Mouse (Mus musculus) c-Kit-positive CD71-positive TER-119-negative erythroid progenitor cells, embryonic 14.5 days (primary cell): ENCODE data around the gene Sulf2.

ENCODE experiments used
- DNase-seq: peaks from one replicate; pipeline ENCODE4 v3.0.0-alpha.2; 2013; ENCODE audit warnings: low read depth

Gene Sulf2

GRCm38 (mm10) chr2:166175145-166175544 is 19.7 kb upstream of the Sulf2 start:
- DNase-seq, result no peak

DNA sequence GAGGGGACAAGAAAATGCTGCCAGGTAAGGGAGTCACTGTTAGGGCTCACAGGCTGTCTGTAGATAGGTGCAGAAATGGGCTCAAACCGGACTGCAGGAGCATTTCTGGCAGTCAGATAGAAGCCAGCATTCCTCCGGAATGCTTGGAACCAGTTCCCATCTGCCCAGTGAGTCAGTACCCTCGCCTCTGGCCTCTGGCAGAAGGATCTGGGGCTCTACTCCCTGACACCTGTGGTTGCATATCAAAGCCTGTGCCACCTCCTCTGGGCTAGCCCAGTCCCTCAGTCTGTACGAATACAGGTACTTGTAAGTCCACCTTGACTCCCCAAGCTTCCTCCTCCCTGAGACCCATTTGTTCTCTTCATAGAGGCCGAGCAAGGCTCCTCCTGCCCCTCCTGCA is 17.7 kb upstream of the Sulf2 start:
- DNase-seq, result no peak

DNA sequence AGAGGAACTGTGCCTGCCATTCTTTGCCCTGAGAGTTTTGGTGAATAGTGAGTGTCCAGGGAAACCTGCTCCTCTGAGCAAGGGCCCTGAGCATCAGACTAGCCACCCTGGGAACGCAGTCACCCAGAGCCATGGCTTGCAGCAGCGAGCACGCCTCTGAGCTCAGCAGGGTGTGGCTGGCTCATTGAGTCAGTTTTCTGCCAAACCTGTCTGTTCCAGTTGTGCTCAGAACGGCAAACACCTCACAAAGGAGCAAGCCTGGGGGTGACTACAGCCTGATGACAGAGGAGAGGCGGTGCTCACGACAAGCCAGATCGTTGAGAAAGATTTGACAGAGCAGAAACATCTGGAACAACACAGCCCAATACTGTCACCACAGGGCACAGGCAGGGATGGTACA is 14.7 kb upstream of the Sulf2 start:
- no peak for DNase-seq

DNA sequence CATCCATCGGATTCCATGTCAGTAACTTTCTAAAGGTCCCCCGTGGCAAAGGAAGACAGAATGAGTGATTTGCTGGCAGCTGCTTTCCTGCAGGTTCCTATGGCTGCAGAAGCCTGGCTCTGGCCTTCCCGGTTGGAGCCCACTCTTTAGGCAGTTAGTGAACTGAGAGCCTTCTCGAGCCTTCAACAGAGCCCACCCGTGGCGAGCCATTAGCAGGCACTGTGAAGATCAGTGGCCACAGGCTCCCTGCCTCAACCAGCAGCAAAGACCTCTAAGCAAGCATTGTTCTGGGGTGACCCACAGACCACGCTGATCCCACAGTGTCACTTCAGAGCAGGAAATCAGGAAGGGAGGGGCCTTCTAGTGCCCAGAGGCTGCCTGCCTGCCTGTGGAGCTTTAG is 13.4 kb upstream of the Sulf2 start:
- DNase-seq, result no peak

- DNase-seq, result no peak
These were observed 11.9 kb upstream of the Sulf2 start for GRCm38 (mm10) chr2:166167387-166167786.

- DNase-seq, result no peak
These were observed 9.9 kb upstream of the Sulf2 start for GRCm38 (mm10) chr2:166165396-166165795.

DNA sequence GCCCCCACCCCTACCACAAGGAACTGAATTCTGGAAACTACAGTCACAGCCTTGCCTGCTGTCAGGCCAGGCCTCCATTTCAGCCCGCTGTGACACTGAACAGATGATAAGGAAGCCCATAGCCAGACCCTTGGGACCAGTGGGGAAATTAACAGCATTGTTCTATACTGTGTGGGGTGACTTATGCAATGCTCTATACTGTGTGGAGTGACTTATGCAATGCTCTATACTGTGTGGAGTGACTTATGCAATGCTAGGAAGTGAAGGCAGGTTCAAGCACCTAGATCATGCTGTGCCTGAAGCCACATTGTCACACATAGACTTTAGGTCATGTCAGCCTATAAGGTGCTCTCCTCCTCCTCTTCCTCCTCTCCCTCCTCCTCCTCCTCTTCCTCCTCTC is 9.1 kb upstream of the Sulf2 start:
- DNase-seq, result no peak

GRCm38 (mm10) chr2:166163917-166164316 is 8.5 kb upstream of the Sulf2 start:
- no peak for DNase-seq

DNA sequence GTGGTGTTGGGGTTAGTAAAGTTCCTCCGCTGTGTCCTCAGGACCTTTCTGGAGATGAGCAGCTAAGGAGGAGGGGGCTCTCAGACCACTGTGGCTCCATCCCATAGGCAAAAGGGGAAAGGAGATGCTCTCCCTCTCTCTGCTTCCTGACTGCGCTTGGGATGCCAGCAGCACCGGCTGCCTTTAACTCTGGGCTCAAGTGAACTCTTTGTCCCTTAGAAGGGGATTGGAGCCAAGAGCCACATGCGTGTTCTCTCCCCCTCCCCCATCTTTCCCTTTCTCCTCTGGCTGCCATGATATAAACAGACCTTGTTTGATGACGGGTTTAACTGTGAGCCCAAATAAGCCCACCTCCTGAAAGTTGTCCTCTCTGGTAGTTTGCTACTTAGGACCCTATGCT is 7.8 kb upstream of the Sulf2 start:
- DNase-seq, result no peak

- no peak for DNase-seq
These were observed 6.7 kb upstream of the Sulf2 start for GRCm38 (mm10) chr2:166162160-166162559.

- no peak for DNase-seq
These were observed 3.8 kb upstream of the Sulf2 start for GRCm38 (mm10) chr2:166159276-166159675.

GRCm38 (mm10) chr2:166157767-166158561 is 2.5 kb upstream of the Sulf2 start:
- DNase-seq, result no peak

DNA sequence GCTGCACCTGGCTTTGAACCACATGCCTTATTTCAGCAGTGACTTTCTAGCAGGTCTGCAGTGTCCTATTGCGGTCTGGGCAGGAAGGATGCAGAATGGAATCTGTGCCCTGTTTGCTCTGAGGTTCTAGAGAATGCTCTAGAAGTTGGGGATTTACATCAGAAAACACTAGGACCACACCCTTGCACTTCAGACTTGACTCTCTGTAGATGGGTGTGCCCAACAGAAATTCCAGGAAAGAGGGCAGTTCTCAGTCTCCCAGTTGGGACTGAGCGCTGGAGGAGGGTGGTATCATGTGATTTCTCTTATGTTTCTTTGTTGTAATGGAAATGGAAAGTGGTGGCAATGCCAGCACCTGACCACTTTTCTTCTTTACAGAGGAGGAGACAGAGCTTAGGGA is 1.7 kb upstream of the Sulf2 start:
- no peak for DNase-seq

DNA sequence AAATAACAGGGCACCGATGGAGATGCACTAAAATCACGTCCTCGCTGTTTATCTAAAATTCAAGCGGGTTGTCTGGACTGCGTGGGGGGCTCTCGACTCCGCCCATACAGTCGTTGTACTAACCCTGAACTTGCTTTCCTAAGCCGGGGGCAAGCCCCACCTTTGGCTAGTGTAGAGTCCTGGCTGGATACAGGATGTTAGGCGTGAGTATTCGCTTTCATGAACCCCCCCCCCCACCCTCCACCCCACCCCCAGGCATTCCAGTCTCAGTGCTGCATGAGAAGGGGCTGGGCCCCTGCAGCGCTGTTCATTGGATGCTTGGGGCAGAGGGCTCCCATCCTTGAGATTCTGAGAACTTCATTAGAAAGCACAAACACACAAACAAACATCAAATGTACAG is 659 bp upstream of the Sulf2 start:
- DNase-seq, result no peak

GRCm38 (mm10) chr2:166154749-166155453 is 562 bp downstream of the Sulf2 start:
- DNase-seq, result no peak

DNA sequence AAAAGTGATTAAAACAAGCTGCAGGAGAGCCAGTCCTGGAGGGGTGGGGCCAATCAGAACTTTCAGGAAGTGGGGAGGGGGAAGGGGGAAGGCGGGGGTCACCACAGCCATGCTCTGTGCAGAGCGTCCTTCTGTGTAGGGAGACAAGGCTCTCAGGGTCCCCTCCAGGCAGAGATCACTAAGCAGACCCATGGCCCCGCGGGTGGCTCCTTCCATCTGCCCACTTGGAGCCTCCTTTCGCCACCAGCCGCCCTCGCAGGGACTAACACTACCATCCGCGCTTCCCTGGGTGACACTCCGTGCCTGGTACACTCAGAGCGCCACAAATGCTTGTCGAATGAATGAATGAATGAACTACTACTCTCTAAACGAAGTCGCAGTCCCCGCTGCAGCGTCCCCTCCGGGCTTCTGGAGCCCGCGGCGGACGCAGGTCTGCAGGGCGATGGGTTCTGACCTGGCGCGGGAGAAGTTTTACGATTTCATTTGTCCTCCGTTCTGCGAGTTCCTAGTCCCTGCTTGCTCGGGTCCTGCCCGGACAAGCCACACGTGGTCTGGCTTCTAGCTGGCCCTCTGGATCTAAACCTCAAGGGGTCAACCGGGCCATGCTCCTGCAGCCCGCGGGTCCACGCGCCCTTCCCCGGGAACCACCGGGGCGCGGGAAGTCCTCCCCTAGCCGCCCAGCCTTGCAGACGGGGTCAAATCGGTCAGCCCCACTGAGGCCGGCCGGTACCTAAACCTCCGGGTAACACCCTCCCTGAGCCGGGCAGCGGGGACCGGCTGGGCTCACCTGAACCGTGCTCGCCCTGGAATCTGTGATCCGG is 1.4 kb downstream of the Sulf2 start:
- no peak for DNase-seq

DNA sequence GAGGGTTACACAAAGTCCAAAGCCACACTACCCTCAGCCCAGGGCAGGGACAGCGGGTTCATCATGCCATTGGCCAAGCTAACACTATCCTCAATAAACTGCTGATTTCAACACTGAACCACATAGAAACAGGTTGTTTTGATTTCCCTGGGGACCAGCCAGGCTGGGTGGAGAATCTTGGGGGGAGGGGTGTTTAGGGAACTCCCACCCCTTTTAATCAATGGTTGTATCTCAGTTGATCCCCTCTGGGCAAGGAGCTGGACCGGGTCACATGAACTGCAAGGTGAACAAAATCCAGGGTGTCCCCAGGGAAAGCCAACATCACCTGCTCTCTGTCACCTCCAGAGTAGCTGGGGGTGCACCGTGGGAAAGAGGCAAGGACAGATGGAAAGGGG is 2.1 kb downstream of the Sulf2 start:
- no peak for DNase-seq

DNA sequence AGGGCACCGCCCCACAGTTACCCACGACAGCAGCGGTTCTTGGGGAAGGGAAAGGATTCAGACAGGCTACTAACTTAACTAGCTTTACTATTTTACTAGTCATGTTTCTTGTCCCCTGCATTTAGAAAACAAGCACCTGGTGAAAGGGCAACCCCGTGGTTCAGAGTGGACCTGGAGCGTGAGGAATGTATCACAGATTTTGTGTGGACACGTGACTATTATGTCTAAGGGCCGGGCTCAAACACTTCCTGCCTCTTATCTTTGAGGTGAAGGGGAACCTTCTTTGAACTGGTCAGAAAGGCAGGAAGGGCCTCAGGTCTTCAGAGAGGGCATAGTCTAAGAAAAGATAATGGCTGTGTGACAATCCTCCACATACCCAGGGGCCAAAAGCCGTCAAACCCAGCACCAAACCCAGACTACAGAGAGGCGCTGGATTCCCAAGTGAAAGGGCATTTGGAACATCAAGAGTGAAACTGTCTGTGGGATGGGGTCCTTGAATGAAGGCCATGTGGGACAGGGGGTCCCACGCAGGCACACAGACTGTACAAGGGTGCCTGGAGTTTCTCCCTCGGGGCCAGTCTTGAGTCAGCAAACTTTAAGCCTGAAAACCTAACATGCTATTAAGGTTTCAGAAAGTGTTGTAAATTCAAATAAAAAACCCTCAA is 2.6 kb downstream of the Sulf2 start:
- DNase-seq, result no peak

GRCm38 (mm10) chr2:166151510-166152473 is 3.7 kb downstream of the Sulf2 start:
- DNase-seq, result no peak

GRCm38 (mm10) chr2:166150584-166150983 is 4.9 kb downstream of the Sulf2 start:
- DNase-seq, result no peak

- no peak for DNase-seq
These were observed 6.0 kb downstream of the Sulf2 start for GRCm38 (mm10) chr2:166149482-166149881.
